Mouse (Mus musculus) MEL (cell line): ENCODE results near the gene Fam171a1. TPM values are rescaled to one million over a fixed set of nuclear protein-coding genes. Genes with fewer than 3 reads are reported as not detected.

Experiments used
- DNase-seq: peaks from one replicate; pipeline ENCODE4 v3.0.0; 2011; ENCODE audit warnings: low read depth, low spot score
- H3K27ac ChIP-seq: 2 replicates; pipeline ENCODE4 v1.5.1; 2012; ENCODE audit warnings: low read depth, mild to moderate bottlenecking, control low read depth, low read length, moderate library complexity; ENCODE audit not compliant: control insufficient read depth
- H3K27me3 ChIP-seq, 2 experiments: fragments of 150-350 bp in 1 of 2; sonication (generic) in 1 of 2; 2 replicates each; pipeline ENCODE4 v1.6.1; 2012; ENCODE audit warnings: low read length in 2 of 2, mild to moderate bottlenecking in 2 of 2, improper control_type of control experiment in 1 of 2, moderate library complexity in 1 of 2; ENCODE audit not compliant: insufficient read depth in 2 of 2, control insufficient read depth in 1 of 2
- H3K36me3 ChIP-seq, 2 experiments: 2 replicates each; pipeline ENCODE4 v1.6.1; 2012 to 2014; ENCODE audit warnings: low read length in 2 of 2, improper control_type of control experiment in 1 of 2, inconsistent platforms in 1 of 2, mild to moderate bottlenecking in 1 of 2; ENCODE audit not compliant: insufficient read depth in 2 of 2, control insufficient read depth in 1 of 2
- H3K4me1 ChIP-seq, 2 experiments: fragments of 150-350 bp in 1 of 2; sonication (generic) in 1 of 2; 2 replicates each; pipeline ENCODE4 v1.6.1; 2012; ENCODE audit warnings: low read length in 2 of 2, improper control_type of control experiment in 1 of 2, mild to moderate bottlenecking in 1 of 2; ENCODE audit not compliant: insufficient read depth in 2 of 2, control insufficient read depth in 1 of 2
- H3K4me3 ChIP-seq, 2 experiments: fragments of 150-350 bp in 1 of 2; sonication (generic) in 1 of 2; 2 replicates each; pipeline ENCODE4 v1.5.1; 2012; ENCODE audit warnings: low read depth in 2 of 2, low read length in 2 of 2, mild to moderate bottlenecking in 2 of 2, moderate library complexity in 2 of 2, control low read depth in 1 of 2, improper control_type of control experiment in 1 of 2; ENCODE audit not compliant: control insufficient read depth in 1 of 2, insufficient read depth in 1 of 2
- H3K79me2 ChIP-seq: 2 replicates; pipeline ENCODE4 v1.6.1; 2012; ENCODE audit warnings: mild to moderate bottlenecking, low read length, moderate library complexity; ENCODE audit not compliant: control insufficient read depth, poor library complexity, insufficient read depth
- H3K9ac ChIP-seq: 2 replicates; pipeline ENCODE4 v1.6.1; 2012; ENCODE audit warnings: low read depth, mild to moderate bottlenecking, control low read depth, low read length, moderate library complexity; ENCODE audit not compliant: control insufficient read depth, poor library complexity, severe bottlenecking
- H3K9me3 ChIP-seq: fragments of 150-350 bp; sonication (generic); replicated peaks from 2 replicates; pipeline ENCODE4 v1.6.1; 2012; ENCODE audit warnings: mild to moderate bottlenecking, low read length, improper control_type of control experiment, moderate library complexity; ENCODE audit not compliant: insufficient read depth
- CHD1 ChIP-seq: IDR thresholded peaks from 2 replicates; pipeline ENCODE4 v1.6.1; 2012; ENCODE audit warnings: low read depth, mild to moderate bottlenecking, inconsistent platforms, low read length, improper control_type of control experiment
- CHD2 ChIP-seq: IDR thresholded peaks from 2 replicates; pipeline ENCODE4 v1.6.1; 2011; ENCODE audit warnings: low read length, improper control_type of control experiment
- ETS1 ChIP-seq: IDR thresholded peaks from 2 replicates; pipeline ENCODE4 v1.6.1; 2012; ENCODE audit warnings: low read depth, mild to moderate bottlenecking, inconsistent platforms, low read length, improper control_type of control experiment, moderate library complexity
- GATA1 ChIP-seq: IDR thresholded peaks from 2 replicates; pipeline ENCODE4 v1.6.1; 2011; ENCODE audit warnings: low read depth, low read length, improper control_type of control experiment
- MAZ ChIP-seq: IDR thresholded peaks from 2 replicates; pipeline ENCODE4 v1.6.1; 2012; ENCODE audit warnings: low read depth, mild to moderate bottlenecking, inconsistent platforms, low read length, improper control_type of control experiment
- MXI1 ChIP-seq: IDR thresholded peaks from 2 replicates; pipeline ENCODE4 v1.6.1; 2011; ENCODE audit warnings: mild to moderate bottlenecking, low read depth, low read length, improper control_type of control experiment
- NRF1 ChIP-seq: IDR thresholded peaks from 2 replicates; pipeline ENCODE4 v1.6.1; 2014; ENCODE audit warnings: low read depth, mild to moderate bottlenecking, inconsistent platforms, low read length, improper control_type of control experiment, moderate library complexity; ENCODE audit not compliant: poor library complexity, insufficient read depth, severe bottlenecking
- POLR2A ChIP-seq, 2 experiments: IDR thresholded peaks; 2 replicates each; pipeline ENCODE4 v1.6.1; 2011 to 2012; ENCODE audit warnings: low read length in 2 of 2, mild to moderate bottlenecking in 2 of 2, control low read depth in 1 of 2, improper control_type of control experiment in 1 of 2, low read depth in 1 of 2, moderate library complexity in 1 of 2; ENCODE audit not compliant: control insufficient read depth in 1 of 2, insufficient read depth in 1 of 2, poor library complexity in 1 of 2
- POLR2AphosphoS5 ChIP-seq: IDR thresholded peaks from 2 replicates; pipeline ENCODE4 v1.6.1; 2012; ENCODE audit warnings: low read depth, borderline replicate concordance, mild to moderate bottlenecking, inconsistent platforms, low read length, moderate library complexity, mixed read lengths
- polyA plus RNA-seq, 2 experiments: library from polyadenylated mRNA; stranded (reverse) in 1 of 2; unstranded in 1 of 2; fragments of >175 nt in 1 of 2; fragments of >200 nt in 1 of 2; gene quantifications; 2 replicates each; pipeline versions ENCODE4 v1.2.1 to v1.2.4; 2012; ENCODE audit warnings: low replicate concordance in 2 of 2, low read depth in 1 of 2; ENCODE audit not compliant: insufficient read length in 2 of 2, insufficient read depth in 1 of 2, missing spikeins in 1 of 2
- total RNA-seq: library from RNA; depleted of rRNA; stranded (reverse); fragments of 300-350 nt; gene quantifications from 2 replicates; pipeline ENCODE4 v1.2.3, GENCODE M21; 2012

The Fam171a1 gene
- total and polyA plus RNA-seq, 3 experiments: not detected

- TF ChIP-seq CHD2: no peak
- no peak for TF ChIP-seq NRF1
- no peak for TF ChIP-seq MXI1
- TF ChIP-seq CHD1: no peak
- TF ChIP-seq MAZ: no peak
- H3K9me3 ChIP-seq: no peaks in the 10 kb centered on the region
- no peak overlapping the region for H3K9ac ChIP-seq
- peaks cover 0 to 4% of the 10 kb centered on the region in 2 experiments; a peak in 2 of 4 replicates for H3K4me1 ChIP-seq
- H3K27me3 ChIP-seq: no peaks in the 10 kb centered on the region
- no peak for DNase-seq
- H3K27ac ChIP-seq: no peak overlapping the region
- H3K4me3 ChIP-seq: no peak overlapping the region
- no peaks in the 10 kb centered on the region for H3K79me2 ChIP-seq
- H3K36me3 ChIP-seq: peaks cover 0 to 5% of the 10 kb centered on the region in 2 experiments; a peak in 1 of 4 replicates
Observed at GRCm38 (mm10) chr2:3168719-3169402, 54.8 kb downstream of the Fam171a1 start.

GRCm38 (mm10) chr2:3169403-3169747 lies 55.4 kb downstream of the Fam171a1 start:
- no peak for TF ChIP-seq POLR2A (IDR thresholded peaks at IDR 0.05; ENCODE audit: control insufficient read depth in 1 of 2, insufficient read depth in 1 of 2, low read depth in 1 of 2, low read length in 2 of 2, poor library complexity in 1 of 2)
- no peak for TF ChIP-seq GATA1
- TF ChIP-seq, all 39 proteins: peak for 0
- H3K27ac ChIP-seq: no peak overlapping the region
- no peaks in the 10 kb centered on the region for H3K79me2 ChIP-seq
- no peak for DNase-seq
- no peaks in the 10 kb centered on the region for H3K27me3 ChIP-seq
- 0 out of 4 replicates have a peak, but pooled peaks cover 0 to 2% of the 10 kb centered on the region in 2 experiments for H3K36me3 ChIP-seq
- H3K4me3 ChIP-seq: no peak overlapping the region
- H3K9me3 ChIP-seq: no peaks in the 10 kb centered on the region
- H3K4me1 ChIP-seq: peaks cover 0 to under 1% of the 10 kb centered on the region in 2 experiments; a peak in 1 of 4 replicates
- no peak overlapping the region for H3K9ac ChIP-seq

- Histone ChIP-seq H3K9ac (no peak overlapping the region), H3K79me2 (no peaks in the 10 kb centered on the region), H3K4me3 (no peak overlapping the region), H3K36me3 (0 out of 4 replicates have a peak, but pooled peaks cover 0 to 2% of the 10 kb centered on the region in 2 experiments), H3K9me3 (no peaks in the 10 kb centered on the region), H3K4me1 (no peaks in the 10 kb centered on the region), H3K27ac (no peak overlapping the region), H3K27me3 (no peaks in the 10 kb centered on the region)
- TF ChIP-seq ETS1: 0 out of 2 replicates have a peak, but pooled peaks have one; percentile 16
- no peak for TF ChIP-seq MXI1
- no peak for TF ChIP-seq POLR2AphosphoS5
- peak; percentile 46 for DNase-seq
Observed at GRCm38 (mm10) chr2:3171774-3172173, 57.8 kb downstream of the Fam171a1 start.
